Mouse (Mus musculus): ENCODE results near the gene S1pr2.
"Not testable (repeated sequence)": the region's sequence is repeated elsewhere in the genome, so short reads cannot be mapped to it uniquely, and the experiment has no call there.

Gene S1pr2

GRCm38 (mm10) chr9:20998337-20998736 is 21.8 kb upstream of the S1pr2 start:
- not testable (repeated sequence) for DNase-seq

- DNase-seq, result no peak
Observed at GRCm38 (mm10) chr9:20997065-20997464, 20.5 kb upstream of the S1pr2 start.

GRCm38 (mm10) chr9:20995069-20995468 is 18.5 kb upstream of the S1pr2 start:
- DNase-seq, result no peak

GRCm38 (mm10) chr9:20993165-20993898 is 16.8 kb upstream of the S1pr2 start:
- DNase-seq, result no peak

GRCm38 (mm10) chr9:20991587-20991986 is 15.0 kb upstream of the S1pr2 start:
- DNase-seq, result no peak

- peak; percentile 50 for DNase-seq
Observed at GRCm38 (mm10) chr9:20990861-20991260, 14.3 kb upstream of the S1pr2 start.

GRCm38 (mm10) chr9:20987953-20988352 is 11.4 kb upstream of the S1pr2 start:
- peak; percentile 40 for DNase-seq

GRCm38 (mm10) chr9:20986952-20987686 is 10.5 kb upstream of the S1pr2 start:
- DNase-seq, result no peak

- peak; percentile 49 for DNase-seq
Observed at GRCm38 (mm10) chr9:20983169-20983568, 6.6 kb upstream of the S1pr2 start.

GRCm38 (mm10) chr9:20982171-20982570 is 5.6 kb upstream of the S1pr2 start:
- no peak for DNase-seq

- no peak for DNase-seq
Observed at GRCm38 (mm10) chr9:20979769-20980168, 3.2 kb upstream of the S1pr2 start.

- no peak for DNase-seq
Observed at GRCm38 (mm10) chr9:20979181-20979580, 2.6 kb upstream of the S1pr2 start.

- DNase-seq, result no peak
Observed at GRCm38 (mm10) chr9:20978409-20979095, 2.0 kb upstream of the S1pr2 start.

GRCm38 (mm10) chr9:20976961-20977689 is 544 bp upstream of the S1pr2 start:
- no peak for DNase-seq

GRCm38 (mm10) chr9:20975431-20976215 is 958 bp downstream of the S1pr2 start:
- DNase-seq, result peak; percentile 60

- DNase-seq, result no peak
Observed at GRCm38 (mm10) chr9:20973682-20974075, 2.9 kb downstream of the S1pr2 start.

GRCm38 (mm10) chr9:20973001-20973681 is 3.4 kb downstream of the S1pr2 start:
- no peak for DNase-seq

- DNase-seq, result no peak
Observed at GRCm38 (mm10) chr9:20972141-20972992, 4.2 kb downstream of the S1pr2 start.

- DNase-seq, result no peak
Observed at GRCm38 (mm10) chr9:20971751-20972140, 4.8 kb downstream of the S1pr2 start.

GRCm38 (mm10) chr9:20966747-20967146 is 9.8 kb downstream of the S1pr2 start:
- no peak for DNase-seq

GRCm38 (mm10) chr9:20966008-20966407 is 10.6 kb downstream of the S1pr2 start:
- no peak for DNase-seq
